Mouse (Mus musculus) left cerebral cortex, adult 2 months (tissue): Measurements from ENCODE around the gene Dnah7b. TPM values are rescaled to one million over a fixed set of nuclear protein-coding genes. Genes with fewer than 3 reads are reported as not detected.
"Not testable (repeated sequence)": the region's sequence is repeated elsewhere in the genome, so short reads cannot be mapped to it uniquely, and the experiment has no call there.

ENCODE experiments used
- DNase-seq, 2 experiments: peaks; one replicate each; pipeline ENCODE4 v3.0.0; 2021 to 2022; ENCODE audit warnings: low spot score in 2 of 2, mixed read lengths in 1 of 2; ENCODE audit errors: extremely low spot score in 1 of 2
- H3K27ac ChIP-seq: fragments of 200-600 bp; 2 replicates; pipeline ENCODE4 v1.8.1; 2022
- H3K4me3 ChIP-seq: fragments of 200-600 bp; 2 replicates; pipeline ENCODE4 v1.8.1; 2022
- CTCF ChIP-seq: fragments of 200-600 bp; IDR thresholded peaks from 2 replicates; pipeline ENCODE4 v1.8.1; 2022; ENCODE audit warnings: antibody characterized with exemption, mild to moderate bottlenecking, moderate library complexity
- intact Hi-C: fragments of 180-260 bp; cut with DNase I; formaldehyde crosslinking; loops from one replicate; pipeline ENCODE4 v1.15.1; 2025
- total RNA-seq, 2 experiments: library from RNA; stranded (reverse); gene quantifications; 2 replicates each; pipeline ENCODE4 v1.2.3; 2021

Dnah7b gene
- total RNA-seq, 2 experiments from 2014 or later, result 1.3 to 1.8 TPM

GRCm38 (mm10) chr1:46416946-46417345 is 350.8 kb downstream of the Dnah7b start:
- DNase-seq, result not testable (repeated sequence)
- TF ChIP-seq CTCF, result peak; percentile 59

GRCm38 (mm10) chr1:46418966-46419365 is 352.9 kb downstream of the Dnah7b start:
- H3K4me3 ChIP-seq, intact Hi-C loops, DNase-seq: not testable (repeated sequence)
- H3K27ac ChIP-seq, result peak overlapping the region; percentile 34; the same call in 1 of the 2 replicates

More at GRCm38 (mm10) chr1:46416946-46417345, 350.8 kb downstream of the Dnah7b start:
- H3K4me3 ChIP-seq, H3K27ac ChIP-seq: not testable (repeated sequence)
- intact Hi-C loops, result loop anchor here (2.0 kb wide), 1 partner anchor 350 kb away; the partner anchor contains the start of gene Dnah7b

Other genes with a start within 250 kb of the Dnah7b start
- gene Gm5269, start 176.0 kb upstream of the Dnah7b start, total RNA-seq, result not detected
- gene Slc40a1, start 139.8 kb upstream of the Dnah7b start, total RNA-seq, result 1 to 10 TPM; 7.0 to 9.8 TPM